Mouse (Mus musculus) kidney, embryonic 14.5 days (tissue): ENCODE measurements around the gene Wnt5b. TPM values are rescaled to one million over a fixed set of nuclear protein-coding genes. Genes with fewer than 3 reads are reported as not detected.

Experiments used
- ATAC-seq: fragments of 200-750 bp; cut with Nextera tagmentation; 2 replicates; pipeline ENCODE4 v1.8.0; 2017; ENCODE audit warnings: moderate number of reproducible peaks, mild to moderate bottlenecking, moderate TSS enrichment, moderate library complexity; ENCODE audit not compliant: low FRiP score, low TSS enrichment
- H3K27ac ChIP-seq: fragments of 300-500 bp; sonication (generic); 2 replicates; pipeline ENCODE4 v1.5.1; 2014; ENCODE audit warnings: low read depth, mild to moderate bottlenecking, low read length, moderate library complexity, mixed read lengths
- H3K27me3 ChIP-seq: fragments of 300-500 bp; sonication (generic); 2 replicates; pipeline ENCODE4 v1.6.1; 2014; ENCODE audit warnings: mild to moderate bottlenecking, low read length; ENCODE audit not compliant: control insufficient read depth, insufficient read depth
- H3K36me3 ChIP-seq: fragments of 300-500 bp; sonication (generic); 2 replicates; pipeline ENCODE4 v1.6.1; 2014; ENCODE audit warnings: low read length, mixed read lengths; ENCODE audit not compliant: control insufficient read depth, insufficient read depth
- H3K4me1 ChIP-seq: fragments of 300-500 bp; sonication (generic); 2 replicates; pipeline ENCODE4 v1.6.1; 2014; ENCODE audit warnings: low read length, mixed read lengths; ENCODE audit not compliant: control insufficient read depth, insufficient read depth
- H3K4me2 ChIP-seq: fragments of 300-500 bp; sonication (generic); replicated peaks from 2 replicates; pipeline ENCODE4 v1.6.1; 2014; ENCODE audit warnings: low read depth, mild to moderate bottlenecking, low read length
- H3K4me3 ChIP-seq: fragments of 300-500 bp; sonication (generic); 2 replicates; pipeline ENCODE4 v1.5.1; 2014; ENCODE audit warnings: mild to moderate bottlenecking, low read length
- H3K9ac ChIP-seq: fragments of 300-500 bp; sonication (generic); 2 replicates; pipeline ENCODE4 v1.6.1; 2014; ENCODE audit warnings: low read depth, mild to moderate bottlenecking, low read length, moderate library complexity
- H3K9me3 ChIP-seq: fragments of 300-500 bp; sonication (generic); 2 replicates; pipeline ENCODE4 v1.6.1; 2016; ENCODE audit warnings: low read length; ENCODE audit not compliant: control insufficient read depth
- WGBS: fragments of 180-500 bp; shearing (Covaris S2); extraction: QIAGEN DNeasy Blood & Tissue Kit; methylation state at CpG from one replicate; pipeline ENCODE4 v1.1.7; 2014; 5-methylcytosine and 5-hydroxymethylcytosine counted together
- polyA plus RNA-seq: library from polyadenylated mRNA; unstranded; fragments of >200 nt; fragmentation: Nextera tagmentation; extraction: Ambion mirVana; gene quantifications from 2 replicates; pipeline ENCODE4 v1.2.1, GENCODE M21; 2014

The Wnt5b gene
- polyA plus RNA-seq, 1 experiment from 2014 or later = 10.9 TPM

- no peak overlapping the region for H3K27ac ChIP-seq
- H3K9ac ChIP-seq = no peak overlapping the region
- WGBS = 31% methylated on average over 5 of the region's 5 CpGs
- peak; percentile 51; the same call in 1 of the 2 replicates for ATAC-seq
- H3K36me3 ChIP-seq = no peaks in the 10 kb centered on the region
- H3K4me1 ChIP-seq = peaks cover 4% of the 10 kb centered on the region; the same call in 1 of the 2 replicates
- no peak overlapping the region for H3K4me3 ChIP-seq
- no peak overlapping the region for H3K4me2 ChIP-seq
- H3K9me3 ChIP-seq = no peaks in the 10 kb centered on the region; the same call in 1 of the 2 replicates
- H3K27me3 ChIP-seq = no peaks in the 10 kb centered on the region
Measured at GRCm38 (mm10) chr6:119460391-119460790, 83.8 kb downstream of the Wnt5b start.

GRCm38 (mm10) chr6:119459041-119459440 lies 85.1 kb downstream of the Wnt5b start:
- 60% methylated on average over 4 of the region's 4 CpGs for WGBS
- no peaks in the 10 kb centered on the region; the same call in 1 of the 2 replicates for H3K9me3 ChIP-seq
- ATAC-seq = no peak

GRCm38 (mm10) chr6:119458166-119458565 lies 86.0 kb downstream of the Wnt5b start:
- H3K4me3 ChIP-seq = no peak overlapping the region
- no peaks in the 10 kb centered on the region; the same call in 1 of the 2 replicates for H3K9me3 ChIP-seq
- no peaks in the 10 kb centered on the region for H3K27me3 ChIP-seq
- no peak for ATAC-seq
- H3K9ac ChIP-seq = no peak overlapping the region
- WGBS = 64% methylated on average over 8 of the region's 8 CpGs
- no peak overlapping the region for H3K4me2 ChIP-seq
- H3K27ac ChIP-seq = no peak overlapping the region
- peaks cover 4% of the 10 kb centered on the region; the same call in 1 of the 2 replicates for H3K4me1 ChIP-seq
- no peaks in the 10 kb centered on the region for H3K36me3 ChIP-seq

More at GRCm38 (mm10) chr6:119459041-119459440, 85.1 kb downstream of the Wnt5b start:
- H3K4me2 ChIP-seq = no peak overlapping the region
- no peak overlapping the region for H3K9ac ChIP-seq
- H3K27ac ChIP-seq = no peak overlapping the region
- H3K27me3 ChIP-seq = no peaks in the 10 kb centered on the region
- H3K36me3 ChIP-seq = no peaks in the 10 kb centered on the region
- H3K4me1 ChIP-seq = peaks cover 4% of the 10 kb centered on the region; the same call in 1 of the 2 replicates
- no peak overlapping the region for H3K4me3 ChIP-seq

GRCm38 (mm10) chr6:119451981-119452499 lies 92.1 kb downstream of the Wnt5b start:
- no peaks in the 10 kb centered on the region for H3K36me3 ChIP-seq
- peak overlapping the region; percentile 78 for H3K4me2 ChIP-seq
- H3K27ac ChIP-seq = peak overlapping the region; percentile 38; the same call in 1 of the 2 replicates
- H3K27me3 ChIP-seq = no peaks in the 10 kb centered on the region
- ATAC-seq = peak; percentile 53; the same call in 1 of the 2 replicates
- peak overlapping the region; percentile 42; the same call in 1 of the 2 replicates for H3K9ac ChIP-seq
- under 1% methylated on average over 15 of the region's 15 CpGs for WGBS
- H3K4me1 ChIP-seq = peaks cover 22% of the 10 kb centered on the region; the same call in 1 of the 2 replicates
- peak overlapping the region; percentile 40 for H3K4me3 ChIP-seq
- no peaks in the 10 kb centered on the region for H3K9me3 ChIP-seq

GRCm38 (mm10) chr6:119450965-119451943 lies 92.9 kb downstream of the Wnt5b start:
- Histone ChIP-seq H3K27ac (no peak overlapping the region; the same call in 1 of the 2 replicates), H3K9me3 (no peaks in the 10 kb centered on the region), H3K36me3 (no peaks in the 10 kb centered on the region), H3K27me3 (no peaks in the 10 kb centered on the region), H3K4me1 (peaks cover 22% of the 10 kb centered on the region; the same call in 1 of the 2 replicates), H3K9ac (peak overlapping the region; percentile 42; the same call in 1 of the 2 replicates), H3K4me2 (peak overlapping the region; percentile 78), H3K4me3 (peak overlapping the region; percentile 40)
- no peak for ATAC-seq
- 26% methylated on average over 14 of the region's 14 CpGs for WGBS

- H3K9ac ChIP-seq = no peak overlapping the region
- no peaks in the 10 kb centered on the region for H3K36me3 ChIP-seq
- no peaks in the 10 kb centered on the region for H3K27me3 ChIP-seq
- WGBS = 4% methylated on average over 23 of the region's 23 CpGs
- no peaks in the 10 kb centered on the region for H3K9me3 ChIP-seq
- peak; percentile 79 for ATAC-seq
- H3K4me3 ChIP-seq = peak overlapping the region; percentile 28
- H3K4me1 ChIP-seq = peaks cover 22% of the 10 kb centered on the region; the same call in 1 of the 2 replicates
- no peak overlapping the region for H3K27ac ChIP-seq
- H3K4me2 ChIP-seq = peak overlapping the region; percentile 62
Measured at GRCm38 (mm10) chr6:119449060-119449499, 95.1 kb downstream of the Wnt5b start.

GRCm38 (mm10) chr6:119448321-119449059 lies 95.7 kb downstream of the Wnt5b start:
- Histone ChIP-seq H3K4me1 (peaks cover 22% of the 10 kb centered on the region; the same call in 1 of the 2 replicates), H3K9ac (peak overlapping the region; percentile 49), H3K4me2 (peak overlapping the region; percentile 62), H3K27me3 (no peaks in the 10 kb centered on the region), H3K27ac (no peak overlapping the region), H3K36me3 (no peaks in the 10 kb centered on the region), H3K4me3 (peak overlapping the region; percentile 28), H3K9me3 (no peaks in the 10 kb centered on the region)
- peak; percentile 14; the same call in 1 of the 2 replicates for ATAC-seq
- WGBS = 5% methylated on average over 18 of the region's 18 CpGs
